Mouse (Mus musculus) intestine, postnatal 0 days (tissue): ENCODE results near the gene Rbm47. TPM values are rescaled to one million over a fixed set of nuclear protein-coding genes. Genes with fewer than 3 reads are reported as not detected.

Experiments used
- ATAC-seq: fragments of 200-750 bp; cut with Nextera tagmentation; 2 replicates; pipeline ENCODE4 v1.8.0; 2017; ENCODE audit warnings: mild to moderate bottlenecking, moderate TSS enrichment, moderate library complexity
- H3K27ac ChIP-seq: fragments of 300-500 bp; sonication (generic); 2 replicates; pipeline ENCODE4 v1.5.1; 2014; ENCODE audit warnings: mild to moderate bottlenecking, low read depth, low read length, moderate library complexity
- H3K27me3 ChIP-seq: fragments of 300-500 bp; sonication (generic); replicated peaks from 2 replicates; pipeline ENCODE4 v1.6.1; 2014; ENCODE audit warnings: low read length, mixed read lengths; ENCODE audit not compliant: control insufficient read depth, insufficient read depth
- H3K36me3 ChIP-seq: fragments of 300-500 bp; sonication (generic); 2 replicates; pipeline ENCODE4 v1.6.1; 2014; ENCODE audit warnings: mild to moderate bottlenecking, moderate library complexity; ENCODE audit not compliant: control insufficient read depth, insufficient read depth
- H3K4me1 ChIP-seq: fragments of 300-500 bp; sonication (generic); replicated peaks from 2 replicates; pipeline ENCODE4 v1.6.1; 2014; ENCODE audit warnings: antibody characterized with exemption, low read length, mixed read lengths; ENCODE audit not compliant: control insufficient read depth, insufficient read depth
- H3K4me2 ChIP-seq: fragments of 300-500 bp; sonication (generic); replicated peaks from 2 replicates; pipeline ENCODE4 v1.6.1; 2014; ENCODE audit warnings: low read depth, mild to moderate bottlenecking, moderate library complexity
- H3K4me3 ChIP-seq: fragments of 300-500 bp; sonication (generic); 2 replicates; pipeline ENCODE4 v1.5.1; 2014; ENCODE audit warnings: low read depth, low read length
- H3K9ac ChIP-seq: fragments of 300-500 bp; sonication (generic); 2 replicates; pipeline ENCODE4 v1.6.1; 2014; ENCODE audit warnings: mild to moderate bottlenecking, low read depth, low read length
- H3K9me3 ChIP-seq: fragments of 300-500 bp; sonication (generic); 2 replicates; pipeline ENCODE4 v1.6.1; 2016; ENCODE audit warnings: mixed run types; ENCODE audit not compliant: control insufficient read depth
- CTCF ChIP-seq: sonication (generic); IDR thresholded peaks from 2 replicates; pipeline ENCODE4 v1.5.1; 2016; ENCODE audit warnings: low read depth, mild to moderate bottlenecking, control low read depth, antibody characterized with exemption, moderate library complexity
- WGBS: fragments of 180-500 bp; shearing (Covaris S2); extraction: QIAGEN DNeasy Blood & Tissue Kit; methylation state at CpG from one replicate; pipeline ENCODE4 v1.1.7; 2014; 5-methylcytosine and 5-hydroxymethylcytosine counted together
- polyA plus RNA-seq: library from polyadenylated mRNA; unstranded; fragments of >200 nt; fragmentation: Nextera tagmentation; extraction: Ambion mirVana; gene quantifications from 2 replicates; pipeline ENCODE4 v1.2.1, GENCODE M21; 2015

Rbm47 gene
- polyA plus RNA-seq, 1 experiment from 2014 or later, result 146 TPM

GRCm38 (mm10) chr5:66153486-66153885 lies 19.4 kb downstream of the Rbm47 start:
- no peak for TF ChIP-seq CTCF
- Histone ChIP-seq H3K36me3 (no peaks in the 10 kb centered on the region), H3K27ac (no peak overlapping the region), H3K4me2 (no peak overlapping the region), H3K9ac (no peak overlapping the region), H3K4me3 (no peak overlapping the region), H3K4me1 (no peaks in the 10 kb centered on the region), H3K9me3 (no peaks in the 10 kb centered on the region), H3K27me3 (no peaks in the 10 kb centered on the region; the same call in 1 of the 2 replicates)
- no peak for ATAC-seq
- 58% methylated on average over 5 of the region's 5 CpGs for WGBS

- H3K9ac ChIP-seq, result peak overlapping the region; percentile 80
- no peak for TF ChIP-seq CTCF
- H3K4me2 ChIP-seq, result peak overlapping the region; percentile 80
- H3K27ac ChIP-seq, result peak overlapping the region; percentile 95
- H3K4me1 ChIP-seq, result no peaks in the 10 kb centered on the region
- no peaks in the 10 kb centered on the region for H3K36me3 ChIP-seq
- ATAC-seq, result peak; percentile 76
- no peaks in the 10 kb centered on the region for H3K9me3 ChIP-seq
- no peaks in the 10 kb centered on the region; the same call in 1 of the 2 replicates for H3K27me3 ChIP-seq
- peak overlapping the region; percentile 66 for H3K4me3 ChIP-seq
- WGBS, result 8% methylated on average over 37 of the region's 37 CpGs
Measured at GRCm38 (mm10) chr5:66151301-66152188, 21.4 kb downstream of the Rbm47 start.

GRCm38 (mm10) chr5:66150706-66151300 lies 22.1 kb downstream of the Rbm47 start:
- peak; percentile 84 for ATAC-seq
- Histone ChIP-seq H3K4me2 (peak overlapping the region; percentile 80), H3K4me3 (peak overlapping the region; percentile 66), H3K4me1 (no peaks in the 10 kb centered on the region), H3K27ac (peak overlapping the region; percentile 95), H3K9me3 (no peaks in the 10 kb centered on the region), H3K36me3 (no peaks in the 10 kb centered on the region), H3K9ac (peak overlapping the region; percentile 80), H3K27me3 (no peaks in the 10 kb centered on the region; the same call in 1 of the 2 replicates)
- no peak for TF ChIP-seq CTCF
- under 1% methylated on average over 43 of the region's 43 CpGs for WGBS

- Histone ChIP-seq H3K9ac (peak overlapping the region; percentile 80), H3K9me3 (no peaks in the 10 kb centered on the region), H3K4me2 (peak overlapping the region; percentile 80), H3K4me1 (no peaks in the 10 kb centered on the region), H3K27me3 (no peaks in the 10 kb centered on the region; the same call in 1 of the 2 replicates), H3K4me3 (peak overlapping the region; percentile 66), H3K36me3 (no peaks in the 10 kb centered on the region), H3K27ac (peak overlapping the region; percentile 95)
- no peak for TF ChIP-seq CTCF
- WGBS, result 2% methylated on average over 18 of the region's 18 CpGs
- no peak for ATAC-seq
Measured at GRCm38 (mm10) chr5:66150106-66150705, 22.7 kb downstream of the Rbm47 start.

- H3K27me3 ChIP-seq, result no peaks in the 10 kb centered on the region; the same call in 1 of the 2 replicates
- WGBS, result 19% methylated on average over 3 of the region's 3 CpGs
- H3K4me1 ChIP-seq, result no peaks in the 10 kb centered on the region
- peak overlapping the region; percentile 80; the same call in 1 of the 2 replicates for H3K9ac ChIP-seq
- ATAC-seq, result no peak
- no peak for TF ChIP-seq CTCF
- H3K9me3 ChIP-seq, result no peaks in the 10 kb centered on the region
- H3K27ac ChIP-seq, result 0 out of 2 replicates have a peak overlapping the region, but pooled peaks have one; percentile 95
- peak overlapping the region; percentile 80 for H3K4me2 ChIP-seq
- H3K4me3 ChIP-seq, result peak overlapping the region; percentile 66
- H3K36me3 ChIP-seq, result no peaks in the 10 kb centered on the region
Measured at GRCm38 (mm10) chr5:66149571-66149970, 23.3 kb downstream of the Rbm47 start.

GRCm38 (mm10) chr5:66149111-66149510 lies 23.8 kb downstream of the Rbm47 start:
- Histone ChIP-seq H3K27me3 (no peaks in the 10 kb centered on the region; the same call in 1 of the 2 replicates), H3K4me3 (peak overlapping the region; percentile 66), H3K36me3 (no peaks in the 10 kb centered on the region), H3K27ac (no peak overlapping the region), H3K9ac (peak overlapping the region; percentile 27; the same call in 1 of the 2 replicates), H3K4me2 (peak overlapping the region; percentile 80), H3K4me1 (no peaks in the 10 kb centered on the region), H3K9me3 (no peaks in the 10 kb centered on the region)
- WGBS, result 62% methylated on average over 2 of the region's 2 CpGs
- ATAC-seq, result no peak
- no peak for TF ChIP-seq CTCF
